Mouse (Mus musculus) urinary bladder, adult 18-20 months (tissue): ENCODE results near the gene Tspan15.

Experiments used
- DNase-seq, 2 experiments: peaks; one replicate each; pipeline ENCODE4 v3.0.0; 2022; ENCODE audit warnings: low spot score in 2 of 2, mixed read lengths in 2 of 2

Tspan15 gene

GRCm38 (mm10) chr10:62192701-62193157 lies 38.3 kb downstream of the Tspan15 start:
- DNase-seq = peak in 1 of 2 experiments; percentile 26

GRCm38 (mm10) chr10:62190821-62191220 lies 40.2 kb downstream of the Tspan15 start:
- DNase-seq = no peak

DNA sequence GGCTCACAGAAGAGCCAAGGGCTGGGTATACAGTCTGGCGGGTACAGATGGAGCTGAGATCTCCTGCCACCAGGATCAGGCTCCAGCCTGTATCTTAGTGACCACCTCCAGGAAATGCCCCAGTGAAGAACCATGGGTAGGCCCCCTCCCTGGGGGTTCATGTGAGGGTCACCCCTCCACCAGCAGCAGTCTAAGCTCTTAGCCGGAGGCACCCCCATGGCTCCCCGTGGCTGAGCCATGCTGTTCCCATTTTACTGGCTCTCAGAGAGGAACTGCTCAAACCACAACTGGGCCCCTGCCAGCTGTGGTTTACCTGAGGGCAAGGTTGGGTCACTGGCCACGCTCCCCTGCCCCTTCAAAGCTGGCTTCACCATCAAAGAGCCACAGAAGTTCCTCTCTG lies 41.1 kb downstream of the Tspan15 start:
- DNase-seq = no peak

GRCm38 (mm10) chr10:62189303-62189702 lies 41.7 kb downstream of the Tspan15 start:
- DNase-seq = no peak

- peak; percentile 58 to 86 for DNase-seq
Measured at GRCm38 (mm10) chr10:62186882-62187281, 44.2 kb downstream of the Tspan15 start.

DNA sequence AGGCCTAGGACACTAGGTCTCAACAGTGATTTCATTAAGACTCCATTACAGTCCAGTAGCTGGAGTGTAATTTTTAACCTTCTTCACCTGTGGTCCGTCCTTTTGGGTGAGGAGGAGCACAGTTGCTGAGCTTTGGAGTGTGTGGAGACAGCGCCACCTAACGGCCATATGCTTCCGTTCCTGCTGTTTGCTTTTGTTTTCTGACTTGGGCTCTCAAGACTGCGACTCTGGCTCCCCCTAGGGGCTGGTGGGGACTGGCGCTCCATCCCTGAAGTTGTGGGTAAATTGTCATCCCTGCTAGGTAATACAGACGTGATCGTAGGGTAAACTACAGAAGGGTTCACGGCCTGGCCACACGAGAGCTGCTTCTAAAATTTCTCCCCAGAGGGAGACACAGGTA lies 48.0 kb downstream of the Tspan15 start:
- DNase-seq = peak; percentile 87 to 88

DNA sequence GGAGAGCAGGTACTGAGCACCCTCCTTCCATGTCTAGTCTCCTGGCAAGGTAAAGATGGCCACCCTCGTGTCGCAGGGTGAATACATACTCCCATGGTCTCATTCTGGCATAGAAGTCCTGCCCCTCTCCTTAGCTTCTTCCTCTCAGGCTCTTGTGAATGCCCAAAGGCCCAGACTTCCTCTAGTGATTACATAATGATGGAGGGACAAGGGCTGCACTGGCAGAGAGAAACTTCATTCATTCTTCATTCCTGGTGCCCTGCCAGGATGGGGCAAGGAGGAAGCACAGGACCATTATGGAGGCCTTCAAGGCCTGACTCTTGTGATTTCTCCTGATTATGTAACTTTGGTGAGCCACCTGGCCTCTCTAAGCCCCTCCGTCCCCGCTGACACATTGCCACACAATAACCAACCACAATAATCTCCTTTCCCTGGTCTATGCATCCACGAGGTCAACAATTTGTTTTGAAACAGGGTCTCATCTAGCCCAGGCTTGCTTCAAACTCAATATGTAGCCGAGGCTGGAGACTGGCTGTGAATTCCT lies 48.5 kb downstream of the Tspan15 start:
- DNase-seq = no peak

DNA sequence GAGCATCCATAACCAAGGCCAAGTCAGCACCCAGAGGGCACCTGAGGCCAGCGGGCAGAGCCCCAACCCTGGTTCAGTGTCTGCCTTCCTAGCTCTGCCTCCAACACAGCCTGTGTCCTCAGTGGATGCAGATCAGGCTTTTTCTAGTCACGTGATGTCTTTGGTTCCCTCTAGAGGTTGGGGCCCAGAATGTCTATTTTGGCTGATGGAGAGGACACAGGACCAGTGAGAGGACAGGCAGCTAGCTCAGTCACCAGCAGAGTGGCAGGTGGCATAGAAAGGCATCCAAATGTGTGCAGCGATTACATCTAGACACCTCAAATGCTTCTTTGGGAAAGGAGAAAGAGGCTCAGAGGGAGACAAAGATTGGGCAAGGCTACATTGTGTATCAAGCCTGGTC lies 49.4 kb downstream of the Tspan15 start:
- DNase-seq = no peak

GRCm38 (mm10) chr10:62179944-62180343 lies 51.1 kb downstream of the Tspan15 start:
- DNase-seq = no peak

DNA sequence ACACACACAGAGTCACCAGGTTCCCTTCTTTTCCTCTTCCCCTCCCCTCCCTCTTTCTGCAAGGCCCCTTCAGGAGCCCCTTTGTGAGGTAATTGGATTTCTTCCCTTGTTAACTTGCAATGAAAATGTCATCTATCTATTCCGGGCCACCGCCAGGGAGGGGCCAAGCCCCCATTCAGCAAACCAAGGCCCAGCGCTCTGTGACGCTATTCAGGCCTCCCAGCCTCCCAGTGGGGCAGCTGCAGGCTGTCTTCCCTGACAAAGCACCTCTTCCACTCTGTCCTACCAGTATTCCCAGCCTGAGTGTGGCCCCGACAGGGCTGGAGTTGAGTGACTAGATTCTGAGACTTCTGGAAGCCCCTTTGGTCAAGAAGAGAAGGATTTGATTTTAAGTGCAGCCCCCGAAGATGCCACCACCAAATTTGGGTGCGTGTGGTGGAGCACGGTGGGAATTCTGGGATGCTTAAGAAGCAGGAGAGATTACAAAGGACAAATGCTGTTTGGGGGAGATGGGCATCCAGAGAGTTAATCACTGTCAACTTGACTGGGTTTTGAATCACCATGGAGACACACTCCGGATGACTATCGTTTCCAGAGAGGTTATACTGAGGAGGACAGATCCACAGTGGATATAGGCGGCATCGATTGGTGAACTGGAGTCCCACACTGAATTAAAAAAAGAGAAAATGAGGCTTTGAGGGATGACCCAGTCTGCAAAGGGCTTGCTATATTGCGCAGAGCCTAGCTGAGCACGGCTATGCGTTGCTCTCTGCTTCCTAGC lies 56.3 kb downstream of the Tspan15 start:
- no peak for DNase-seq

DNA sequence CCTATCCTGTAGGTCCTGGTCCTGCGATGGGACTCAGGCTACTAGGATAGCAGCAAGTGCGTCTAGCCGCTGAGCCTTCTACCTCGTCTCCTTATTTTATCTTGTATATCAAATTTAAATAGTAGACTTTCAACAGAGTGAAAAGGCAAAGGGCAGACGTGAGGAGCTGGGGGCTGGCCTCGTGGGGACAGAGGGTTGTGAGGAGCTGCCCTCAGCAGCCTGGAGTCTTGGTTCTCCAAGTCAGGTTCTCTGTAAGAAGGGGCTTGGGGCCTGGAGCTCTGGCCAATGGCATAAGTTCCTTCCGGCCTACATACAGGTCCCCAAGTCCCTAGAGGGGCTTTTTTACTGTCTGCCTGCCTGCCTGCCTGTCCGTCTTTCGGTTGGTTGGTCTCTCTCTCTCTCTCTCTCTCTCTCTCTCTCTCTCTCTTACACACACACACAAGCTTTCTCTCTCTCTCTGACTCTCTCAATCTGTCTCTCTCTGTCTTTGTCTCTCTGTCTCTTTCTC lies 57.1 kb downstream of the Tspan15 start:
- DNase-seq = no peak

DNA sequence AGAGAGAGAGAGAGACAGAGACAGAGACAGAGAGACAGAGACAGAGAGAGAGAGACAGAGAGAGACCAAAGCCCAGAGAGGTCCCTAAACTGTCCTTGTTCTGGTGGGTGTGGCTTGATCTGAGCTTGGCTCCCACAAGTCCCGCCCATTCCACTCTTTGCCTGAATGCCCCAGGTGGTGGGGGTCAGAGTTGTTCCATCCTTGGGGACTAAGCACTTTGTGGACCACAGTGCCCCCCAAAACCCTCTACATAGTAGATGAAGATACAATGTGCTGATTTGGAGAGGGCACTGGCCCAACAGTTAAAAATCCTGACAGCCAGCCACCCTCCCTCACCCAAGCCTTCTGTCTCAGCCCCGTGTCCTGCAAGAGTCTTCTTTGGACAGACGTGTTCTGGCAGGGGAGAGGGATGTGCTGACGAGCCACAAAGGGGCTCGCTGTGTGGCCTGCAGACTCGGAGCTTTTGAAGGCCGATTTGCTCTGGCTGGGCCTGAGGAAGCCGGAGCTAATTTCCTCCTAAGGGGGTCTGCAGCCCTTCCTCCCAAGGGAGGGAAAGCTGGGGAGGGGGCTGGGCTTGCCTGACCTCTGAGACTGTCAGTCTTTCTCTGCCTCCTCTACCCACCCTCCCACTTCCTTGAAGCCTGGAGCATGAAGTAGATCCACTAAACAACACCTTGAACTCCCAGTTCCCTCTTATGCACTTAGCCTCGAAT lies 58.1 kb downstream of the Tspan15 start:
- DNase-seq = no peak

DNA sequence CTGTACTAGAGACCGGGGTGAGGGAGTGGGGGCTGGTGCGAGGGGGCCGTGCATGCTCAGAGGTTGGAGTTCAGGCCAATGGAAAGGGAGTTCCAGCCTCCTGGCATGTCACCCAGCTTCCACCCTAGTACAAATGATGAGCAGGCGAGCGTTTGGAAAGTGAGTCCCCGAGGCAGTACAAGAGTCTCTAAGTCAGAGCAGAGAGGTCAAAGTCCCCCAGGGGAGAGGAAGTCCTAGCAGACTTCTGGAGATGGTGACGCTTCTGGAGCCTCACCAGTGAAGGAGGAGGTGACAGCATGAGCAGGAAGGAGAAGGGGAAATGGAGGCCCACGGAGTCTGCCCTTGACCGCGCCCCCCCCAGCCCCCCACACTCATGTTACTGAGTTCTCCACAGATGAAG lies 68.6 kb downstream of the Tspan15 start:
- DNase-seq = no peak

GRCm38 (mm10) chr10:62149929-62150328 lies 81.1 kb downstream of the Tspan15 start:
- no peak for DNase-seq

- DNase-seq = no peak
Measured at GRCm38 (mm10) chr10:62147466-62148248, 83.4 kb downstream of the Tspan15 start.

- DNase-seq = no peak
Measured at GRCm38 (mm10) chr10:62145957-62146356, 85.1 kb downstream of the Tspan15 start.

DNA sequence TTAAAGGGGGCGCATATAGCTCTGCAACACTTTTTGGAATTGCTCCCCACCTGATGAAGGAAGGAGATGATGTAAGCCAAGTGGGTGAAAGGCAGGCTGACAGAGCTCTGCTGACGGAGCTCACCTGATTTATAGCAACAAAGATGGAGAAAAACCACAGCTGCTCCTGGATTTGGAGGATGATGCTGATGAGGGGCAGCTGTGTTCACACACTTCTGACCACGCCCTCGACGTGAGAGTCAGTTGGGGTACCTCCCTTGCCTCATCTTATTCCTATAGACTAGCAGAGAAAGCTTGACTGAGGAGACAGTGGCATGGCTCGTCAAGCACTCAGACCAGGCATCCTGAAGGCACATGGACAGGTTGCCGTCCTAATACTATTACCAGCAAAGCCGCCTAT lies 87.2 kb downstream of the Tspan15 start, which contains the start of gene Fam241b:
Fam241b (minus strand) TSS at position 101 of the 400 bp plus-strand sequence.
- no peak for DNase-seq

GRCm38 (mm10) chr10:62138040-62138439 lies 93.0 kb downstream of the Tspan15 start:
- no peak for DNase-seq

- DNase-seq = no peak
Measured at GRCm38 (mm10) chr10:62137150-62137549, 93.9 kb downstream of the Tspan15 start.

- DNase-seq = no peak
Measured at GRCm38 (mm10) chr10:62135696-62136470, 95.2 kb downstream of the Tspan15 start.
